Mouse (Mus musculus) forebrain, embryonic 10.5 days (tissue): ENCODE measurements around the gene Stk33. TPM values are rescaled to one million over a fixed set of nuclear protein-coding genes. Genes with fewer than 3 reads are reported as not detected.

Experiments
- DNase-seq: peaks from one replicate; pipeline ENCODE4 v3.0.0-alpha.2; 2017; ENCODE audit warnings: low spot score; ENCODE audit errors: extremely low spot score
- H3K27ac ChIP-seq: fragments of 300-500 bp; sonication (generic); 2 replicates; pipeline ENCODE4 v1.5.1; 2016; ENCODE audit warnings: mild to moderate bottlenecking
- H3K27me3 ChIP-seq: fragments of 300-500 bp; sonication (generic); 2 replicates; pipeline ENCODE4 v1.6.1; 2016; ENCODE audit warnings: mild to moderate bottlenecking; ENCODE audit not compliant: poor library complexity, severe bottlenecking
- H3K36me3 ChIP-seq: fragments of 300-500 bp; sonication (generic); replicated peaks from 2 replicates; pipeline ENCODE4 v1.6.1; 2016; ENCODE audit warnings: mild to moderate bottlenecking, moderate library complexity
- H3K4me1 ChIP-seq: fragments of 300-500 bp; sonication (generic); 2 replicates; pipeline ENCODE4 v1.6.1; 2016
- H3K4me3 ChIP-seq: fragments of 300-500 bp; sonication (generic); 2 replicates; pipeline ENCODE4 v1.5.1; 2016; ENCODE audit warnings: mild to moderate bottlenecking, moderate library complexity
- H3K9me3 ChIP-seq: fragments of 300-500 bp; sonication (generic); 2 replicates; pipeline ENCODE4 v1.6.1; 2016; ENCODE audit warnings: mild to moderate bottlenecking, moderate library complexity
- WGBS: fragments of 180-500 bp; shearing (Covaris S2); methylation state at CpG from one replicate; pipeline ENCODE4 v1.1.7; 2016; 5-methylcytosine and 5-hydroxymethylcytosine counted together
- polyA plus RNA-seq: library from polyadenylated mRNA; unstranded; fragments of >200 nt; fragmentation: Nextera tagmentation; extraction: Ambion mirVana; gene quantifications from 2 replicates; pipeline ENCODE4 v1.2.1, GENCODE M21; 2016

Stk33 gene
- polyA plus RNA-seq = 4.8 and 5.7 TPM in 2 replicates

DNA sequence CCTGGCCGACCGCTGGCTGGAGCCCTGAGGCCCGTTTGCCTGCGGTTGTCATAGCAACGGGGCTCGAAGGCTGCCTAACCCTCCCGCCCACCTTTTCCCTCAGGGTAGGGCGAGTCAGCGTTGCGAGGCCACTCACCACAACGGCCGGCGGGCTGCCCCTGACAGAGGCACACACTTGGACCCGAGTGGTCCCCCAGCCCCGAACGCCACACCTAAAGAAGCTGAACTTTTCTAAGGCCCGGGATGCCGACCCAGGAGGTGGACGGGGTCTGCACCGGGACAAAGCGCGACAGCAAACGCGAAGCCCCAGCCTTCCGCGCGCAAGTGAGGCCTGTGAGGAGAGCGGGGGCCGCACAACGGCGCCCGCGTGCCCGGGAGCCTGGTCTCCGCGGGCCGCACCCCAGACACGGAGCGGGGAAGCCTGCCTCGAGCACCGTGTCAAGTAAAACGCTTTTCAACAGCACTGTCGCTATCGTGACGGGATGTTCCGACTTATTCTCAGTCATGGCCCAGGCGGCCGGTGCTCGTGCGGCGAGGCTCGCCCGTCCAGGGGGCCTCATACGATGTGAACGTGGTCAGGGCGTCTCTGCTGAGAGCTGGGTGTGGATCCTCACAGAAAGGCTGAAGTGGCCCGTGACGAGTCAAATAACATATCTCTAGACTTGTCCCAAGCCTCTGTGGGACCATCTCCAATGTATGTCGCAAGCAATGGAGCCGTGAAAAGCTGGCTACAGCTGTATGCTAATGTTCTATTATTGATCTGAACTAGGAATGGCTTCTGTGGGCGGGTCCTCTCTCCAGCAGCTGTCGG is at the start of gene Stk33:
Gene Stk33, minus strand, starts transcription at position 301 of the 811 bp plus-strand sequence.
- H3K4me3 ChIP-seq = peak within 1 kb of the TSS; percentile 65
- no peaks in the 10 kb centered on the region for H3K36me3 ChIP-seq
- peaks cover 27% of the 10 kb centered on the region for H3K4me1 ChIP-seq
- H3K27ac ChIP-seq = peak within 1 kb of the TSS; percentile 90
- H3K27me3 ChIP-seq = peaks cover 57% of the 10 kb centered on the region
- peak; percentile 80 for DNase-seq
- WGBS = under 1% methylated on average over 62 of the region's 62 CpGs
- H3K9me3 ChIP-seq = no peaks in the 10 kb centered on the region

DNA sequence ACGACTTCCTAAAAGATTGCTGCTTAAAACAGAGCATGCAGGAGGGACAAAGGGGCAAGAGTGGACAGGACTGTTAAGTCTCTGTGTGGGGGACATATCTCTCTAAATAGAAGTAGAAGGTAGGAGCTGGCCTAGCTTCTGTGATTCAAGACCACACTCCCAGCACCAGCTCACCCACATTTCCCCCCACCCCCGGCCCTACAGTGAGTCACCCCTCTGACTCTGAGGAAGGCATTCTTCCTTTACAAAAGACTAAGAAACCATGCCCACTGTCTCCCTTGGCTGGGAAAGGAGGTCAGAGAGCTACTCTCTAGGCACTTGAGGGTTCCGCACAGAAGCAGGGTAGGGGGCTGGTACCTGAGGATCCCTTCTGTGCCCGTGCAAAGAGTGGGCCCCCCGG is 45.3 kb upstream of the Stk33 start:
- peaks cover 11% of the 10 kb centered on the region for H3K4me1 ChIP-seq
- no peak for DNase-seq
- 0 out of 2 replicates have a peak, but pooled peaks cover 10% of the 10 kb centered on the region for H3K27me3 ChIP-seq
- H3K9me3 ChIP-seq = no peaks in the 10 kb centered on the region
- H3K4me3 ChIP-seq = no peak overlapping the region
- WGBS = 70% methylated on average over 5 of the region's 5 CpGs
- no peak overlapping the region for H3K27ac ChIP-seq
- H3K36me3 ChIP-seq = no peaks in the 10 kb centered on the region

DNA sequence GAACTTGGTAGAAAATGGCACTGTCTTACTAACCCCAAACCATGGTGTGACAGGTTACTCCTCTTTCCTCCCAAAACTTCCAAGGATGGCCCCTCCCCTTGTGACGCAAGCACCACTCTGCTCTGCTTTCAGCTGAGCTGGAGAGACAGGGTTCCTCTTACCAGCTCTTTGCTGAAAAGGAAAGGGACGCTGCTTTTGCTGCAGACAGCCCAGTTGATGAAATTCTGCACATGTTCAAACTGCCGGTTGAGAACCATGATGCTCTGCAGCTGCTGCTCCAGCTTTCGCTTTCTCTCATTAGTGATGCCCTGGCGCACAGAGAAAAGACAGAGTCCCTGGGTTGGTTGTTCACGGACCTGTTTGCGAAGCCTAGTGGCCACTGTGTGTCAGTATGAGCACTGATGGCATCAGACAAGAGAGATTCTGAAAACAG is 41.9 kb upstream of the Stk33 start:
- Histone ChIP-seq H3K4me3 (peak overlapping the region; percentile 35), H3K9me3 (no peaks in the 10 kb centered on the region), H3K4me1 (peaks cover 11% of the 10 kb centered on the region), H3K36me3 (no peaks in the 10 kb centered on the region), H3K27ac (peak overlapping the region; percentile 44; the same call in 1 of the 2 replicates), H3K27me3 (0 out of 2 replicates have a peak, but pooled peaks cover 10% of the 10 kb centered on the region)
- 18% methylated on average over 7 of the region's 7 CpGs for WGBS
- DNase-seq = peak; percentile 25

DNA sequence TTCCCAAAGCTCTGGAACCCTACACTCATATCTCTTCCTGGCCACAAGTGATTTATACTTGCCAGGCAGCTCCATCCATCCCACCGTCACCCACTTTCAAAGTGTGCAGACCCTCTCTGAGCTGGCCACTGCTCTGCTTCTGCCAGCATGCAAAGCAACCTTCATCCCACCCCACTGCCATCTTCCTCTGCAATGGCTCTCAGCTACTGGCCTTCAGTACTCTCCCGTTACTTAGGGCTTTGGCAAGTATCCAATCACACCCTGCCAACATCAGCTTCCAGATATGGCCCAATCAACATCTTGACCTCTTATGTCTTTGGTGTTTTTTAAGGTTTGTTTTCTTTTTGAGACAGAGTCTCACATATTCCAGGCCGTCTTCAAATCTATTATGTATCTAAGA is 39.0 kb upstream of the Stk33 start:
- H3K27me3 ChIP-seq = 0 out of 2 replicates have a peak, but pooled peaks cover 6% of the 10 kb centered on the region
- peaks cover 5% of the 10 kb centered on the region for H3K4me1 ChIP-seq
- no peak overlapping the region for H3K27ac ChIP-seq
- H3K9me3 ChIP-seq = no peaks in the 10 kb centered on the region
- 93% methylated on average over 3 of the region's 3 CpGs for WGBS
- H3K4me3 ChIP-seq = no peak overlapping the region
- DNase-seq = no peak
- no peaks in the 10 kb centered on the region for H3K36me3 ChIP-seq

DNA sequence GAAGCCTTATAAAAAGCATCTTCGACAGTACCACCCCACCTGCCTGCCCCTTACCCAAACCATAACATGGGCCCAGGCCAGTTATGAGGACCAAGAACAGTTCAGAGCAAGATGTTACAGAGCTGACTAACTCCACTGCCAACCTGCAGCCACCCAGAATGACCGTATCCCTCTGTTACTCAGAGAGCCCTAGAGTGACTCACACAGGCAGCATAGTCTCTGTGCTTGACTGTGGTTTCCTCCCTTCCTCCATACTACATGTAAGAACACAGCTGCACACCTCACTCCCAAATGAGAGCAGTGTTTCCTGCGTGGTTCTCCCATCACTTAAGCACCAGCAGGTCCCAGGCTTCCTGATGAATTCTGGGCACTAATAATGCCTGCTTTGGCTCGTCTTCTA is 31.8 kb upstream of the Stk33 start:
- Histone ChIP-seq H3K4me3 (no peak overlapping the region), H3K4me1 (peaks cover 17% of the 10 kb centered on the region), H3K36me3 (no peaks in the 10 kb centered on the region), H3K9me3 (no peaks in the 10 kb centered on the region), H3K27me3 (0 out of 2 replicates have a peak, but pooled peaks cover 6% of the 10 kb centered on the region), H3K27ac (no peak overlapping the region)
- DNase-seq = no peak
- 72% methylated on average over 4 of the region's 4 CpGs for WGBS

DNA sequence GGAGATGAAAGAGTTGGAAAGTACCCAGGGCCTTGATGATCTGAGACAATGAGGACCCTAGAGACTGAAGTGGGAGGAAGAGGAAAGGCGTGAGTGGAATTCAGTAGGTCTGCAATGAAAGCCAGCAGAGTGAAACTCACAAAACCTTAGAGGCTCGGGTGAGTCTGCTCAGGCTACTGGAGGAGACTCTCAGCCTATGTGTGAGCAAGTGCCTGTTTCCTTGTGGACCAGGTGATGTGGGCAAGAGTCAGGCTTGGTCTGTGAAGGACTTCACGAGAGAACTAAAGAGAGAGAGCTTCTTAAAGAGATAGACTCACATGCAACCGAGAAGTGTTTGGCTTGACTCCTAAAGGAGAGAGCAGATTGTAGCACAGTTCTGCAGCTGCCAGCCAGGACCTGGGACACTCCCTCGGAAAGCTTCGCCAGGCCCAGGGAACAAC is 29.4 kb upstream of the Stk33 start:
- DNase-seq = no peak
- WGBS = 62% methylated on average over 6 of the region's 6 CpGs
- no peaks in the 10 kb centered on the region for H3K36me3 ChIP-seq
- H3K27me3 ChIP-seq = no peaks in the 10 kb centered on the region
- H3K9me3 ChIP-seq = no peaks in the 10 kb centered on the region
- H3K27ac ChIP-seq = no peak overlapping the region
- peaks cover 17% of the 10 kb centered on the region for H3K4me1 ChIP-seq
- no peak overlapping the region for H3K4me3 ChIP-seq

DNA sequence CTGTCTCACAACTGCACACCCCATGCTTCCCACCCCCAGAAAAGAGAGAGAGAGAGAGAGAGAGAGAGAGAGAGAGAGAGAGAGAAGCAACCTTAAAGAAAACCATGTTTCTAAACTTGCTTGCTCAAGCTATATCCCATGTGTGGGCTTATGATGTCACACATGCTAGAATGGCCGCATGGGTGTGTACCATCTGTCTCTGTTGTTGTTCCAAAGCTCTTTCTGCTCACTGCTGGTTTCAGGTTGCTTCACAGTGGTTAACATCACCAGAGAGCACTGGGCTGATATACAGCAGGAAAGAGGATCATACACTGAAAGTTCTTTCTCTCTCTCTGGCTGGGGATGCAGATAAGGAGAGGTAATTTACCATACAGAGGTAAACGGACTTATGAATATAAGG is 28.7 kb upstream of the Stk33 start:
- H3K27ac ChIP-seq = no peak overlapping the region
- no peak for DNase-seq
- no peaks in the 10 kb centered on the region for H3K36me3 ChIP-seq
- no peaks in the 10 kb centered on the region for H3K9me3 ChIP-seq
- no peak overlapping the region for H3K4me3 ChIP-seq
- peaks cover 17% of the 10 kb centered on the region for H3K4me1 ChIP-seq
- WGBS = 72% methylated on average over 2 of the region's 2 CpGs
- H3K27me3 ChIP-seq = no peaks in the 10 kb centered on the region

DNA sequence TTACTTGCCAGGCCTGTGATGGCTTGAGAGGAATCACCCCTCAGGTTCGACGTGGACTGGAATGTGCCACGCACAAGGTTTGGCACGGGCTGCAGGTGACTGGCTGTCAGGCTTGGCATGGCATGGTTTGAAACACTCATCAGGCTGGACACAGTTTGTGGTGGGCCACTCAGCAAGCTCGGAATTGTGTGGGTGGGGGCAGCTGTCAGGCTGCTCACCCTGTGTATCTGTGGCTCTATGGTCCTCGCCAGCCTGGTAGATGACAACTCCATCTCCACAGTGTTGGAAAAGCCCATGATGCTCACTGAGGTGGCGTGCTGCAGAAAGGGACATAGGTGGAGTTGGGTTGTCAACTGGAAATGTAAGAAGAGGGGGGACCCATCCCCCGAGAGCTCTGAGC is 21.8 kb upstream of the Stk33 start:
- no peak overlapping the region for H3K27ac ChIP-seq
- no peak overlapping the region for H3K4me3 ChIP-seq
- no peaks in the 10 kb centered on the region for H3K9me3 ChIP-seq
- H3K27me3 ChIP-seq = no peaks in the 10 kb centered on the region
- peaks cover 7% of the 10 kb centered on the region for H3K4me1 ChIP-seq
- WGBS = 95% methylated on average over 8 of the region's 8 CpGs
- no peaks in the 10 kb centered on the region for H3K36me3 ChIP-seq
- no peak for DNase-seq

DNA sequence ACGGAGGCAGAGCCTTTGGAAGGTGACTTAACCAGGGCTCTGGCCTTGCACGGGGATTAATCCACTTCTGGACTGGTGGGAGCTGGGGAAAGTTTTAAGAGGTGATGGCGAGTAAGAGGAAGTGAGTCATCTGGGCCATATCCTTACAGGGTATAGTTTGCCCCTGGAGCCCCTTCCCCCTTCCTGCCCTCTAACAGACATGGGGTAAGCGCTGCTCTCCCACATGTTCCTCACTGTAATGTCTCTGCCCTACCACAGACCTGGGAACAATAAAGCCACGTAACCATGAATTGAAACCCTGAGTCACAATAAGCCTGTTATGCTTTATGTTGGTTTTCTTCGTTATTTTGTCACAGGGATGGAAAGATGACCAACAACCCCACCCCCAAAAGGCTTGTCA is 17.7 kb upstream of the Stk33 start:
- Histone ChIP-seq H3K9me3 (no peaks in the 10 kb centered on the region), H3K4me3 (no peak overlapping the region), H3K27ac (0 out of 2 replicates have a peak overlapping the region, but pooled peaks have one; percentile 15), H3K27me3 (no peaks in the 10 kb centered on the region), H3K4me1 (peaks cover 13% of the 10 kb centered on the region), H3K36me3 (no peaks in the 10 kb centered on the region)
- DNase-seq = no peak
- 78% methylated on average over 6 of the region's 6 CpGs for WGBS

DNA sequence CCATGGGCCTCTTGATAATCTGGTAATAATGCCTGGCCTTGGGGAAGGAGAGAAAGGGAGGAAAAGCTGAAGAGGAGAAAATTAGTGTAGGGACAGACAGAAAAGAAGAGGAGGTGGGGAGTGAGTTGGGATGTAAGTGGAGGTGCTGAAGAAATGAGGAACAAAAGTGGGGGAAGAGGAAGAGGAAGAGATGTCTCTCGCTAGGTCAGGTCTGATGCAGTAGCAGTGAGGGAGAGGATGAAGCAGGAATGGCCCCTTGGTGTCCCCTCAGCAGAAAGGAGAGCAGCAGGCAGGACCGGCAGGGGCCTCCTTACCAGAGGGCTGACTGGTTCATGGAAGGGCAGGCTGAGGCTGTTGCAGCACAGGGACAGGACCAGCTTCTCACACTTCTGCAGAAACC is 16.9 kb upstream of the Stk33 start:
- Histone ChIP-seq H3K27ac (0 out of 2 replicates have a peak overlapping the region, but pooled peaks have one; percentile 15), H3K4me3 (no peak overlapping the region), H3K36me3 (no peaks in the 10 kb centered on the region), H3K4me1 (peaks cover 13% of the 10 kb centered on the region), H3K27me3 (no peaks in the 10 kb centered on the region), H3K9me3 (no peaks in the 10 kb centered on the region)
- 73% methylated on average over 2 of the region's 2 CpGs for WGBS
- no peak for DNase-seq

DNA sequence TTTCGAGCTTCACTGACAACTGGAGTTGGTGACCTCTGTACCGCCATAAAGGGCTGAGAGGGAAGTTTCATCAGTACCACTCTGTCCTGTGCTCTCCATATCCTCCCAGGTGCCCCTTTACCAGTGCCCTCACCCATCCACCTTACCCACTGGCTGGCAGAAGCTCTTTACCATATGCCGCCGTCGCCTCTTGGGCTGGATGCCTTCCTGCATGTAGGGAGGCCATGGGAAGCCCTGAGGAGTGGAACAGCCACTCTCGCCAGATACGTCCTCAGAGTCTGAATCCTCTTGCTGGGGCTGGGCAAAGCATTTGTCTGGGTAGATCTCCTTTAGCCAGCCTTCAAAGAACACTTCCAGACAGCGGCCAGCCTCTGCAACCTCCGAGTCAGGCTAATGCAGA is 16.0 kb upstream of the Stk33 start:
- no peak overlapping the region for H3K4me3 ChIP-seq
- H3K36me3 ChIP-seq = no peaks in the 10 kb centered on the region
- no peak for DNase-seq
- no peaks in the 10 kb centered on the region for H3K27me3 ChIP-seq
- 95% methylated on average over 9 of the region's 9 CpGs for WGBS
- H3K9me3 ChIP-seq = no peaks in the 10 kb centered on the region
- H3K27ac ChIP-seq = no peak overlapping the region
- H3K4me1 ChIP-seq = peaks cover 13% of the 10 kb centered on the region

DNA sequence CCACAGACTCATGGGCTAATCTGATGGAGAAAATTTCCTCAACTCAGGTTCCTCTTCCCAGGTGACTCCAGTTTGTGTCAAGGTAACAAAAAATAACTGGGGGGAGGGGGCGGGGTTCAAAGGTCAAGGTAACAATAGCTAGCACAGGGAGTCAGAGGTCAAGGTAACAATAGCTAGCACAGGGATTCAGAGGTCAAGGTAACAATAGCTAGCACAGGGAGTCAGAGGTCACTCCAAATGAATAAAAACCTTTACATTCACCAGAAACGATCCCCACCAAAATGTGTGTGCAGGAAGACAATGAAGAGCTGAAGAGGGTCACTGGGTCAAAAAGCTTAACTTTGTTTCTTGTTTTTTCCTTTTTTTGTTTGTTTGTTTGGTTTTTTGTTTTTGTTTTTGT is 9.2 kb upstream of the Stk33 start:
- no peak for DNase-seq
- Histone ChIP-seq H3K27me3 (no peaks in the 10 kb centered on the region), H3K9me3 (no peaks in the 10 kb centered on the region), H3K4me3 (no peak overlapping the region), H3K4me1 (no peaks in the 10 kb centered on the region), H3K36me3 (no peaks in the 10 kb centered on the region), H3K27ac (no peak overlapping the region)
- 63% methylated on average over 2 of the region's 2 CpGs for WGBS

DNA sequence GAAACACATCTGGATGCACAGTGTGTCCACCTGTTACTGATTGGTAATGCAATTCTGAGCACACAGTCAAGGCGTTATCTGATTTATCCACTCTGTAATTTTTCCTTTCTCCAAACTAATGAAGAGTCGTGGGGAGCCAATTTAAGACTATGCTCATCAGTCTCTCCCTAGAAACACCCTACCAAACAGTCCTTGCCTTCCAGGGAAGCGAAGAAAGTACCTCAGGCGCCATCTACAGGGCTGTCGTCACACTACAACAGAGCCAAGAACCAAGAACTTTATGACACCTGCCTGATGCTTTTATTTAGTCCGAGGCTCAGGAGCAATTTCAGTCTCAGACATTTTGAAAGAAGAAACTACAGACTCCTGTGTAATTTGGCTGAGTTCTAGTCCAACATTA is 6.1 kb upstream of the Stk33 start:
- peaks cover 11% of the 10 kb centered on the region for H3K27me3 ChIP-seq
- no peaks in the 10 kb centered on the region for H3K36me3 ChIP-seq
- peaks cover 6% of the 10 kb centered on the region for H3K4me1 ChIP-seq
- H3K9me3 ChIP-seq = no peaks in the 10 kb centered on the region
- H3K4me3 ChIP-seq = no peak overlapping the region
- 9% methylated on average over 6 of the region's 6 CpGs for WGBS
- H3K27ac ChIP-seq = no peak overlapping the region
- DNase-seq = peak; percentile 56
